Mouse (Mus musculus) neutrophil, adult 5-6 weeks (primary cell): Measurements from ENCODE around the gene Hdac2. TPM values are rescaled to one million over a fixed set of nuclear protein-coding genes. Genes with fewer than 3 reads are reported as not detected.
A peak's percentile ranks its signal among the peaks of the same experiment; 100 is the strongest.

Experiments
- ATAC-seq: fragments of 151-379, 151-347 bp; 2 replicates; pipeline ENCODE4 v1.8.0; 2017; ENCODE audit warnings: mild to moderate bottlenecking, moderate TSS enrichment; ENCODE audit not compliant: insufficient number of reproducible peaks, poor library complexity, low FRiP score, severe bottlenecking; ENCODE audit errors: extremely low read depth
- total RNA-seq: library from RNA; stranded (forward); fragments of 200-1000 nt; gene quantifications from 2 replicates; pipeline ENCODE4 v1.2.3, GENCODE M21; 2017

The Hdac2 gene
- total RNA-seq: 53.8 and 54.6 TPM in 2 replicates

DNA sequence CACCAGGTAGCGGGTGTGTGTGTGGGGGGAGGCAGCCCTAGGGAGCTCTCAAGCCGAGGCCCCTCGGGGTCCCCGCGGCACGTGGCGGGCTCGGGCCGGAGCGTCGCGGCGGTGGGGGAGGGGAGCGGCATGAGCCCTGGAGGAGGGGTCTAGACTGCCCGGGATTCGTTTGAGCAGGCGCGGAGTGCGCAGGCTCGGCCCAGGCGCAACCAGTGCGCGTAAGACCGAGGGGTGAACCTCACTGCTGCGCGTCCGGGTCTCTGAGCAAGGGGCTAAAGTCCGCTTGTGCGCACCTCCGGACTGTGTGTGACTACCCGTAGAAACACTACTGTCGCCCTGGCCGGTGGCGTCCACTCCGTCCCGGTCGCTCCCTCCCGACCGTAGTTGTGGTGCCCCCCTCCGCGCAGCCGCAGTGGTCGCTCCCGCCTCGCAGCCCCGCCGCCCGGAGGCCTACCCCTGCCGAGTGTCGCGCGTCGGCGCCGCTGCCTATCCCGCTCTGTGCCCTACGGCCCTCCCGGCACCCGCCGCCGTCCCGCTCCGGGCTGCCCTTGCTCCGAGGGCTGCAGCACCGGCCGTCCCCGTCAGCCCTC lies at the start of gene Hdac2:
TSS of gene Hdac2 (plus strand) at position 459 of the 590 bp plus-strand sequence.
- ATAC-seq: peak; percentile 76

DNA sequence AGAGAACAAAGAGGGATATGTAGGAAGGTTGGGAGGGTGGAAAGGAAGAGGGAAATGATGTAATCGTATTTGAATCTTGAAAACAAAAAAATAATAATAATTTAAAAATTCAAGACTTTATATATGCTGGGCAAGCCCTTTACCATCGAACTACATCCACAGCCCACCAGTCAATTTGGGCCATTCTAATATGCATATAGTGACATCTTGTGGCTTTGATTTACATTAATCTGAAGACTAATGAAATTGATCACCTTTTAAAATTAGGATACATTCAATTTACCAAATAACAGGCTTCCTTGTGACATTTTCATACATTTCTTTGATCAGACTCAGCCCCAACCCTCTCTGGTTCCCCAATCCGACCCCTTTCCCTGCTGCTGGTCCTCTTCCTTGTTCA lies 46.1 kb upstream of the Hdac2 start:
- no peak for ATAC-seq

DNA sequence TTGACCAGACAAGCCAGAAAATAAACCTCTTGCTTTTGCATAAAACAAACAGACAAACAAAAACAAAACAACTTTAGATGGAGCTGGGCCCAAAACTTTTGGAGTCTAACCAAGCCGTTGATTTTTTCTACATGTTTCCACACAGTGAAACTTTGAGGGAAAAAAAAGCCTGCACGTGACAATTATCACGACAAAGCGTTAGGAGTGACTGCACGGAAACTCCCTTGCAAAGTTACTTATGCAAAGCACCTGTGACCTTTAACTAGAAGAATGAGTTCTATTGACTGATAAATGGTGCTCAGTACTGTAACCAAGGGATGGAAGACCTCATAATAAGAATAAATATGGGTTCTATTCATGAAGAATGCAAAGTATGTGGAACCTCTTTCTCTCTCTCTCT lies 38.5 kb upstream of the Hdac2 start:
- no peak for ATAC-seq

DNA sequence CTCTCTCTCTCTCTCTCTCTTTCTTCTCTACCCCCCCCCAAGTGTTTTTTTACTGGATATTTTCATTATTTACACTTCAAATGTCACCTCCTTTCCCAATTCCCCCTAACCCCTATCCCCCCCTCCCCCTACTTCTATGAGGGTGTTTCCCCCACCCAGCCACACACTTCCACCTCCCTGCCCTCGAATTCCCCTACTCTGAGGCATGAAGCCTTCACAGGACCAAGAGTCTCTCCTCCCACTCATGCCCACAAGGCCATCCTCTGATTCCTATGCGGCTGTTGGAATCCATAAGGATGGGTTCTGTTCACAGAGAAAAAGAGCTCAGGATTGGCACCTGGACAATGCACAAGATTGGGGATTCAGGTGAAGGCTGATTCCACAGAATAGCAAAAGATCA lies 38.1 kb upstream of the Hdac2 start:
- ATAC-seq: no peak

DNA sequence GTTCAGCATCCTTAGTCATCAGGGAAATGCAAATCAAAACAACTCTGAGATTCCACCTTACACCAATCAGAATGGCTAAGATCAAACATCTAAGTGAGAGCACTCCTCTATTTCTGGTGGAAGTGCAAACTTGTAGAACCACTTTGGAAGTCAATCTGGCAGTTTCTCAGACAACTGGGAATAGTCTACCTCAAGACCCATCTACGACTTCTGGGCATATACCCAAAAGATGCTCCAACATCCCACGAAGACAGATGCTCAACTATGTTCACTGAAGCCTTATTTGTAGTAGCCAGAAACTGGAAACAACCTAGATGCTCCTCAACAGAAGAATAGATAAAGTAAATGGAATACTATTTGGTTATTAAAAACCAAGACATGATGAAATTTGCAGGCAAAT lies 22.6 kb upstream of the Hdac2 start:
- ATAC-seq: no peak

DNA sequence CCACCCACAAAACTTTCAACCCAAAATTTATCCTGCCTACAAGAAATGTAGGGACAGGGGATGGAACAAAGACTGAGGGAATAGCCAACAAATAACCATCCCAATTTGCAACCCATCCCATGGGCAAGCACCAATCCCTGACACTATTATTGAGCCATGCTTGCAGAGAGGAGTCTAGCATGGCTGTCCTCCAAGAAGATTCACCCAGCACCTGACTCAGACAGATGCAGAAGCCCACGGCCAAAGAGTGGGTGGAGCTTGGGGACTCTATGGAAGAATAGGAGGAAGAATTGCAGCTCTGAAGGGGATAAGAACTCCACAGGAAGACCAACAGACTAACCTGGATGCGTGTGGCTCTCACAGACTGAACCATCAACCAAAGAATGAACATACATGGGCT lies 21.7 kb upstream of the Hdac2 start:
- ATAC-seq: no peak

DNA sequence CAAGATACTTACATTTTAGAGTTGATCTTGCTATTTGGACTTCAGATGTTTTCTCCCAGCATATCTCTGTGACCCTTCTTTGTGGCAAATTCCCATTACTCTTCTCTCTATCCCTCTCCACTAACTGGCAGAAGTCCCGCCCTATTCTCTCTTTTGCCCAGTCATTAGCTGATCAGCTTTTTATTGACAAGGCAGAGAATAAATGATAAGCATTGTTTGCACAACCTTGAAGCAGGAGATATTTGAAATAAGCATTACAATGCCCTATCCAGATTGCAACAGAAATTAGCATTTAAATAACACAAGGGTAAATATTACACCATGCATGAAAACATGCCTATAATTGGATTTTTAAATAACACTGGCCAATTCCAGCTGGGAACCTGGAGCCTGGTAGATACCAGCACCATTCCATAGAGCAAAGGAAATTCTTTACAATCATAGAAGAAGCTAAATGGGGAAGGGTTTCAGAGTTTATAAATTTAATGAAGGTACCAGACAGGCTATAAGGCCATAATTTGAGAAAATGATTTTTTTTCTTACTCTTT lies 14.7 kb upstream of the Hdac2 start:
- no peak for ATAC-seq

DNA sequence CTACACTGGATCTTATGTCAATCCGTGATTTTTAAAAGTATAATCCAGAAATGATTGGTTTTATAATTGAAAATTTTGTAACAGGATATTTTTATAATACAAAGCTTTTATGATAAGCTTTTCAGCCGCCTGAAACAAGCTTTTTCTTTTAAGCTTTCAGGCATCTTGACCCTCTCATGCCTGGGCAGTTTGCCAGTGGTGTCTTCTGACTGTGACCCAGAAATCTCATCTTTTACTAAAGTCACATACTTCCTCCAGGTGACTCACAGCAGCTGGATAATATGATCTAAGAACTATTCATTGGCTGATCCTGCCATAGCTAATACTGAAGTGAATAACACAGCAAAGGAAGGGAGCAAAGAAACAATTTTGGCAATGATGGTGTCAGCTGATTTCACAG lies 9.9 kb upstream of the Hdac2 start:
- ATAC-seq: no peak

DNA sequence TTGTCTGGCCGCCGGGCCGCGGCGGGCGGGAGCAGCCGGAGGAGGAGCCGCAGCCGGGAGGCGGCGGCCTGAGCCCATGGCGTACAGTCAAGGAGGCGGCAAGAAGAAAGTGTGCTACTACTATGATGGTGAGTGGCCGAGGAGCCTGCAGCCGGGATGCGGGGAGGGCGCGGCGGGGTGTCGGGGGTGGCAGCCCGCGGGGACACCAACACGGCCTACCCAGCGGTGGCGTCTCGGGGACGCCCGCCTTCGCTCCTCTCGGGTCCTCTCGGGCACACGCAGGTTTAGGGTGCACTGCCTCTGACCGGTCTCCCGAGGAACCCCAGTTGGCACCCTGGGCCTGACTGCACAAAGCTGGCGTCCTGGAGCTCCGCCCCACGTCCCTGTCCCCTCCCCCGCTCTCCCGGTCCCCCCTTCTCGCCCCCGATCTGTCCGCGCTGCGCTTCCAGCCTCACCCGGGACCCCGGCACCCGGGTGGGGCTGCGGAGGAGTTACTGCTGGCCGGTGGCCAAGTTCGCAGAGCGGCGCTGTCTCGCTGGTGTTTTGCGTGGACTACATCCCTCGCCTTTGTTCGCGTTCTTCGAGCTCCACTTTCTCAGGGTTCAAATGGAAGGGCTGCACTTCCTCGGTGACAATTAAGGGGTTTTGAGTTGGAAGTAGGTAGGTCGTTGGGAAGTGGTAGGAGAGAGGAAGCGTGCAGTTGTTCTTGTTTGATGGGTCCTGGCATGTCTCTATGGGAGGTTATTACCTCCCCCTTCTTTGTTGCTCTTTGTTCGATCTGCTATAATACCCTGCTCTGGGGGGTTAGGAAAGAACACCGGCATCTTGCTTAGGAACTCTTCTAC lies 554 bp downstream of the Hdac2 start:
- peak; percentile 45 for ATAC-seq

DNA sequence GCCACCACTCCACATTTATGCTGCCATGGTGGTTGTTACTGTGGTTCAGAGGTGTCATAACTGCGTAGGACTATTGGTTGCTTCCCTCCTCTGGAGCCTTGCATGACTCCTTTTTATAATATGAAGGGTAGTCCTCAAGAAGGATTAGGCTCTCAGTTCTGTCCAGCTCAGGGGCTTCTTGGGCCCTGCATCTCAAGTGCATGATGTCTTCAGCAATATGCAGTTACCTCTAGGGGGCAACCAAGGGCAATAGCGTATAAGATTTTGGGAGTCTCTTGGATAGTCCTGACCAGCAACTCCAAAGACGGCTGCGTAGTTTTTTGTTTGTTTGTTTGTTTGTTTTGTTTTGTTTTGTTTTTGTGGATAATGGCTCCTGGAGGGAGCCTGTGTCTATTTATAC lies 7.5 kb downstream of the Hdac2 start:
- no peak for ATAC-seq

DNA sequence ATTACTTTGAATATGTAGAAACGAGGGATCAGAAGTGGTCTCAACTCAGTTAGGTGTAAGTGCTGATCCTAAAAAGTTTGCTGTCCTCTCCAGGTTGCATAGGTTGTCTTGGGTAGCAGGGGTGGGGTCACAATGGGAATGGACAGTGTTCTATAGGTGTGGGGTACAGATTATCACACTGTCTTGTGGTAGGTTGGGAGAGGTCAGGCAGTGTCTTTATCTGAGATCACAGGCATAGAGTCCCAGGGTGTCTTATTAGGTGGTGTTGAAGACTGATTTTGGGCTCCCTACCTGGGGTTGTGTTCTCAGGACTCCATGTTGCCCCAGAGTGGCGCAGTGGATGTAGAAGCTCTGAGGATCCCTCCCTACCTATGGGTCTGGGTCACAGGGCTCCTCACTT lies 17.8 kb downstream of the Hdac2 start:
- ATAC-seq: no peak

DNA sequence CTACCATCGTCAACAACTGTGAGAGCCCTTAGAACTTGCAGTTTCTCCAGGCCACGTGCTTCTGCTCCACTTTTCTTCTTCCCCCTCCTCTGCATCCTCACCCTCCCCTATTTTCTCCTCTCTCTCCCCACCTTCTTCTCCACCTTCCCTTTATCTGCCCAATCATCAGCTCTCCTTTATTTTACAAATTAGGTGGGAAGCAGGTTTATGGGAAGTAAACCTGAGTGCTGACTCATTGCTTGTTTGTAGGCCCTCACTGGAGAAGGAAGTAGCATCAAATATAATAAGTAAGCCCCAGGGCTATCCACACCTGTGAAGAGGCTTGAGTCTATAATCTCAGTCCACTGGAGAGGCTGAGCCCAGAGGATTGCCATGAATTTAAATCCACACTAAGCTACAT lies 26.5 kb downstream of the Hdac2 start:
- no peak for ATAC-seq

DNA sequence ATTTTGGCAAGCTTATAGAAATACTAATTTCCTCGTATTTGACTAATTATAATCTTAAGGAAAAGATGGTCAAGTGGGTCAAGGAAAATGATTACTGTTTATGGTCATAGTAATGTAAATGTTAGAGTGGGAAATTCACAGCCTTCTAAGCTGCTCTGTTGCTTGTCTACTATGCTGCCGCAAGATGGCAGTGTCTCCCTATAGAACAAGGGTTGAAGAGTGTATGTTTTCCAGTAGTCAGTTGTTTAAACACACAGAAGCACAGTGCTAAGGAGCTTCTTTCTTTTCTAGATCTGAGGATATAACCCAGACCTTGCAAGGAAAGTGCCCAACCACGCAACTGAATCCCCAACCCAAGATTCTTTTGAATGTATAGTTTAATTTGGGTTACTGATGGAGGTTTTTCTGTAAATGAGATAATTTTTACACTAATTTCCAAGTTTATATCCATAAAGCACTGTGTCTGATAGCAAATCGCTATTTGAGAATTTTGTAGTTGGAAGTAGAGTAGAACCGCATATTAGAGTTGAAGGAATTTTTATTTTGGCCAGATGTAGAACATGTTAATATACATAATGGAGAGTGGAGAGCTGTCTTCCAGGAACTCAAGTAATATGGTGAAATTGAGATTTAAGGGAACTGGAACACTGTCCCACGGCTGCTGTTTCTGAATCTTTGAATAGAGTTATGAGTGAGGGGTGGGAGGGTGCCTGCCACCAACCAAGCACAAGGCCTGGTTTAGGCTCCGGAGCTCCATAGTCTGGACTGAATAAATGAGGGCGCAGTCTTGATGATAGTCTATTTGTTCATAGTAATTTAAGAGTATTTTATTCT lies 40.1 kb downstream of the Hdac2 start:
- ATAC-seq: peak; percentile 77; the same call in 1 of the 2 replicates

DNA sequence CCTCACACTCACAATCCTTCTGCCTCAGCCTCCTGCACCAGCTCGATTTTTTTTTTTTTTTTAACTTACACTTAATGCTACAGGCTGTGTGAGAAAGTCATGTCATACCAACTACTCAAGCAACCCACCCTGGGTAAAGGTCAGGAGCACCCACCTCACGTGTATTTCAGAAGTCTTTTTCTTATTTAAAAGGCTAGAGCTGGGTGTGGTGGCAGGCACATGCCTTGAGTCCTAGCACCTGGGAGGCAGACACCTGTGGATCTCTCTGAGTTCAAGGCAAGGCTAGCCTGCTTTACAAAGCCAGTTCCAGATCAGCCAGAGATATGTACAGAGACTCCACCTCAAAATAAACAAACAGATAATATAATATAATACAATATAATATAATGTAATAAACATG lies 41.4 kb downstream of the Hdac2 start:
- no peak for ATAC-seq

DNA sequence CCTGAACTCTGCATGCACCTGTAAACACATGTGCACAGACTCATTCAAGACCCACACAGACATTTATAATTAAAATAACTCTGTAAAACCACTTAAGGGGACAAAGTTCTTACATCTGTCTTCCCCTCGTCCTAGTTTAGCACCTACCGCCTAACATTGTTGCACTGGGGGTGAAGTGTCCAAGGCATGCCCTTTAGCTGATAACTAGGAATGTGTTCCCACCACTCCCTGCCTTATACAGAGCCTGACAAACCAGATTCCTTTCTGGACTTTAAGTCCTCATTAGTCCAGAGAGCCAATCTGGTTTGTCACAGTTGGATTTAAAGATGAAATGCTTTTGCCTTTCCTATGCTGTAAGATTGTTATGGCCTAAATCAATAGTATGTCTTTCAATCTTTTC lies 41.9 kb downstream of the Hdac2 start:
- no peak for ATAC-seq

DNA sequence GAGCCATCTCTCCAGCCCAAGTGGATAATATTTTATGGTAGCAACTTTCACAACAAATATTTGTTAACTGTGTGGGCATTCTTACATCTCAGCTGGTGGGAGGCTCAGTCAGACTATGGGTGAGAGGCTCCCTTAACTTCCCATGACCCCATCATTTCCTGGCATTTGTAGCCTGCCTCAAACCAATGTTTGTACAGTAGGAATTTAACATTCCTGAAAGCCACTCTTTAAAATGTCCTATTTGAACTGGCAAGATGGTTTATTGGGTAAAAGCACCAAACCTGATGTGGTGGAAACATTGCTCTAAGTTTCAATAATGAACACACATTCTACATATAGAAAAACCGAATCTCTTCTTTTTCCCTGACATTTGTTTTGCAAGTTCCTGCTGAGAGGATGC lies 50.0 kb downstream of the Hdac2 start:
- ATAC-seq: no peak

DNA sequence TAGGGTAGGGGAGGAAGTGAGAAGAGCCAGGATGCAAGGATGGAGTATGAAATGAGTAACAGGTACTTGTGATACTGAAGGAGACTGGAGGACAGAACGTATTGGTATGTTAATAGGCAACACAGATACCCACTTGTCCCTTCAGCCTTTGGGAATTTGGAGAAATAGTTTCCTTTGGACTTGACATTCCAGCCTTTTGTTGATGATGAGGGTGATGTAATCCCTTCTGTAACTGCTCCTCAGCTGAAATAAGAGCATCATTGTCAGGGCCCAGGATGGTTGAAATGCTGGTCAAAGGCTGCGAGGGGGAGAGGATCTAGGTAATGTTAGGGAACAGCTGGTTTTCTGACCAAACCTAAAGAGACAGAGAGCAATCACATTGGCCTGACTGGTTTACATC lies 54.3 kb downstream of the Hdac2 start:
- ATAC-seq: no peak

DNA sequence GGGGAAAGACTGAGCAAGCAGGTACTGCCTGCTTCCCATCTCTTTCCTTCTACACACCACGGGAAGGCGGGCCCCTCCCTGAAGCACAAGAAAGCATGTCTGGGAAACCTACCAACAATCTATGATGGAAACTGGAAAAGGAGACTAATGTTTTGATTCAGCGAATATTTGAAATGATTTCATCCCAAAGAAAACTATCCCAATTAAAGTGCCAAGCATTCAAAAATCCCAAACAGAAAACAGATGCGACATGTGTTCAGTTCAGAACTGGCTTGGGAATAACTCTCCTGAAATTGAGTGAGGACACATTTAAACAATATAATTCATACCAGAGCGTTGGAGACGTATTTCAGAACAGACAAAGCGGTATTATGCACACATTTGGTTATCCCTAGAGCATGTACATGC lies 60.8 kb downstream of the Hdac2 start:
- ATAC-seq: no peak

DNA sequence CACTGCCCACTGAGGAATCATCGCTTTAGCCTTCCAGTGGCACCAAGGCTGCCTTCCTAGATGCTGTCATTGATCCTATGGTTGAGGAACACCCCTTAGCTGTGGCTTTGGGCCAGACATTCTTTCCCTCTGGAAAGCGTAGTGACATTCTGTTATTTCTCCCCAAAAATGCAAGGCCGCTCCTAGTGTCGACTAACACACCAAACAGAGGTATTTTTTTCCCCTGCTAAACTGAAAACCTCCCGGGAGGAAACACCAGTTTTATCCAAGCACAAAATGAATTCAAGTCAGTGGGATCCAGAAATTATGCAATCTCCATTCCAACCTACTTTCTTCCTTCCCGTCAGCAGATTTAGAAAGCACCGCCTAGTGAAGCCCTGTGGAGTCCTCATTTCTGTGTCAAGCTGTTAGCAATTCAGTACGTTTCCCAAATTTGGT lies 73.3 kb downstream of the Hdac2 start:
- no peak for ATAC-seq
